9 mouse cellular contexts compared by ENCODE assay signal in genomic region chr8:109957167-109958028, GRCm38 (mm10). TPM values are rescaled to one million over a fixed set of nuclear protein-coding genes. Genes with fewer than 3 reads are reported as not detected.
A peak's percentile ranks its signal among the peaks of the same experiment; 100 is the strongest.
DNase-seq lines count a peak whose midpoint lies in the region; ATAC-seq and TF ChIP-seq lines count a peak whose summit lies in the region.
"Had no signal": no experiment of that assay in that cellular context is flagged by ENCODE, and none has a peak within 500 bp of the region (broad histone marks: within the 10 kb centered on the region; RNA-seq: fewer than 3 reads in every experiment).

No protein-coding gene starts in this region.

- H3K9ac ChIP-seq in forebrain, embryonic 14.5 days (ENCODE audit: low read length), result no peak overlapping the region; the same call in 1 of the 2 replicates
- H3K9ac ChIP-seq in neural tube, embryonic 12.5 days, result no peak overlapping the region

- H3K4me1 ChIP-seq in G1E (ENCODE audit: insufficient read depth, low read depth, low read length), result peaks cover 12% of the 10 kb centered on the region
- peaks cover 14% of the 10 kb centered on the region for H3K4me1 ChIP-seq in forebrain, embryonic 14.5 days (ENCODE audit: control insufficient read depth, insufficient read depth, low read length)
- H3K4me1 ChIP-seq in neural tube, embryonic 12.5 days, result peaks cover 20% of the 10 kb centered on the region

- DNase-seq in 416B (ENCODE audit: low read depth) (peak; percentile 79), G1E (ENCODE audit: low spot score) (peak; percentile 22)
- DNase-seq in forebrain, embryonic 14.5 days (ENCODE audit: low spot score), result peak; percentile 77
- peak; percentile 41 to 54 for DNase-seq in kidney, postnatal 4 days
- no peak for DNase-seq in cerebellum, postnatal 14 days
- no peak for DNase-seq in layer of hippocampus, postnatal 14 days (ENCODE audit: low spot score in 2 of 2)
- DNase-seq in layer of hippocampus, postnatal 36 days, result no peak

- peak; percentile 82 for ATAC-seq in G1E (ENCODE audit: extremely low read depth, insufficient number of reproducible peaks, low FRiP score, poor library complexity, severe bottlenecking)
- ATAC-seq in forebrain, embryonic 14.5 days, result peak; percentile 46
- 0 out of 2 replicates have a peak, but pooled peaks have one; percentile 34 for ATAC-seq in neural tube, embryonic 12.5 days (ENCODE audit: low FRiP score, low read depth)

- H3K27me3 ChIP-seq in G1E (ENCODE audit: insufficient read depth, low read length), result peaks cover 2% of the 10 kb centered on the region; the same call in 1 of the 2 replicates
- peaks cover 7% of the 10 kb centered on the region; the same call in 1 of the 2 replicates for H3K27me3 ChIP-seq in forebrain, embryonic 14.5 days (replicated peaks; ENCODE audit: control insufficient read depth, insufficient read depth, low read length)
- peaks cover 21% of the 10 kb centered on the region for H3K27me3 ChIP-seq in neural tube, embryonic 12.5 days (replicated peaks)

- H3K27ac ChIP-seq in forebrain, embryonic 14.5 days (ENCODE audit: low read depth, low read length), result no peak overlapping the region
- H3K27ac ChIP-seq in neural tube, embryonic 12.5 days, result no peak overlapping the region

- H3K4me3 ChIP-seq in G1E (ENCODE audit: low read depth, low read length), result no peak overlapping the region
- H3K4me3 ChIP-seq in forebrain, embryonic 14.5 days (ENCODE audit: low read depth, low read length), result no peak overlapping the region
- H3K4me3 ChIP-seq in neural tube, embryonic 12.5 days, result no peak overlapping the region

- H3K9me3 ChIP-seq in G1E (replicated peaks), result no peaks in the 10 kb centered on the region
- H3K9me3 ChIP-seq in forebrain, embryonic 14.5 days (replicated peaks; ENCODE audit: control insufficient read depth, low read length), result no peaks in the 10 kb centered on the region
- no peaks in the 10 kb centered on the region for H3K9me3 ChIP-seq in neural tube, embryonic 12.5 days

- H3K4me2 ChIP-seq in forebrain, embryonic 14.5 days (ENCODE audit: low read length), result peak overlapping the region; percentile 31
- H3K4me2 ChIP-seq in neural tube, embryonic 12.5 days (replicated peaks), result peak overlapping the region; percentile 44

- 2% methylated on average over 16 of the region's 16 CpGs for WGBS in forebrain, embryonic 14.5 days
- 3% methylated on average over 16 of the region's 16 CpGs for WGBS in neural tube, embryonic 12.5 days

- no peak for TF ChIP-seq CTCF in G1E (IDR thresholded peaks at IDR 0.05; ENCODE audit: low read depth, low read length)

- no peaks in the 10 kb centered on the region for H3K36me3 ChIP-seq in G1E (replicated peaks)
- H3K36me3 ChIP-seq in forebrain, embryonic 14.5 days (ENCODE audit: control insufficient read depth, insufficient read depth, low read length), result no peaks in the 10 kb centered on the region
- H3K36me3 ChIP-seq in neural tube, embryonic 12.5 days, result no peaks in the 10 kb centered on the region

RNA-seq across cellular contexts. Expression of gene Marveld3, which starts 4.6 kb away (rescaled TPM):
- not detected in 2 replicates for total RNA-seq in G1E (2014; fragmentation: Nextera tagmentation)
- 0.16 TPM in 1 of 2 replicates, not detected in the other for total RNA-seq in G1E (2017)
- polyA plus RNA-seq in G1E (2012), result not detected in 2 replicates
- polyA plus RNA-seq in forebrain, embryonic 14.5 days (2014; fragmentation: Nextera tagmentation; extraction: Ambion mirVana), result 0.79 and 1.3 TPM in 2 replicates
- 0.43 and 0.61 TPM in 2 replicates for polyA plus RNA-seq in neural tube, embryonic 12.5 days (2016; fragmentation: Nextera tagmentation; extraction: Ambion mirVana)
- under 1 TPM in 1 of 2 experiments, not detected in 1; 0.35 TPM for total RNA-seq in layer of hippocampus, postnatal 14 days (2021)
- total RNA-seq in layer of hippocampus, postnatal 36 days (2021), result not detected
- total RNA-seq: hematopoietic stem cell, adult 5-6 weeks had no signal

RNA-seq across cellular contexts. Expression of gene Tat, which starts 32.8 kb away (rescaled TPM):
- total RNA-seq in G1E (2014; fragmentation: Nextera tagmentation) (not detected in 2 replicates), G1E (2017) (0.22 TPM in 1 of 2 replicates, not detected in the other)
- not detected in 2 replicates for polyA plus RNA-seq in G1E (2012)
- not detected in 2 replicates for polyA plus RNA-seq in forebrain, embryonic 14.5 days (2014; fragmentation: Nextera tagmentation; extraction: Ambion mirVana)
- not detected in 2 replicates for polyA plus RNA-seq in neural tube, embryonic 12.5 days (2016; fragmentation: Nextera tagmentation; extraction: Ambion mirVana)
- not detected for total RNA-seq in layer of hippocampus, postnatal 14 days (2021)
- total RNA-seq in layer of hippocampus, postnatal 36 days (2021), result under 1 TPM in 1 of 2 experiments, not detected in 1; 0.32 TPM
- total RNA-seq: hematopoietic stem cell, adult 5-6 weeks had no signal

Comparison
In these comparisons a context has a peak if more than half of its experiments do, and no peak if none do; other contexts are left out.
1. DNase-seq: peak in 416B (single experiment), G1E (single experiment), forebrain, embryonic 14.5 days (single experiment) and kidney, postnatal 4 days (2 of 2); none in cerebellum, postnatal 14 days (0 of 2), layer of hippocampus, postnatal 14 days (0 of 2) and layer of hippocampus, postnatal 36 days (0 of 2).
2. Peak in every context shown above with its lines, with median percentiles within 50 percentile points of each other: ATAC-seq.